Mouse (Mus musculus) CH12.LX (cell line): ENCODE data around the gene Cnn2. TPM values are rescaled to one million over a fixed set of nuclear protein-coding genes. Genes with fewer than 3 reads are reported as not detected.

Source experiments
- DNase-seq: peaks from one replicate; pipeline ENCODE4 v3.0.0-alpha.2; 2013; ENCODE audit errors: extremely low read depth
- H3K27ac ChIP-seq: 2 replicates; pipeline ENCODE4 v1.5.1; 2012; ENCODE audit warnings: low read depth, mild to moderate bottlenecking, control low read depth, moderate library complexity; ENCODE audit not compliant: insufficient read depth
- H3K27me3 ChIP-seq: replicated peaks from 2 replicates; pipeline ENCODE3; 2012; ENCODE audit warnings: inconsistent platforms
- H3K36me3 ChIP-seq, 2 experiments: replicated peaks in 1 of 2; 2 replicates each; pipeline versions ENCODE3 to v1.6.1; 2012; ENCODE audit warnings: inconsistent platforms in 1 of 2, low read length in 1 of 2, mild to moderate bottlenecking in 1 of 2, mixed read lengths in 1 of 2, moderate library complexity in 1 of 2; ENCODE audit not compliant: control insufficient read depth in 1 of 2, insufficient read depth in 1 of 2
- H3K4me1 ChIP-seq, 2 experiments: 2 replicates each; pipeline ENCODE4 v1.6.1; 2012; ENCODE audit warnings: inconsistent platforms in 1 of 2, moderate library complexity in 1 of 2; ENCODE audit not compliant: insufficient read depth in 2 of 2, control insufficient read depth in 1 of 2
- H3K4me2 ChIP-seq: 2 replicates; pipeline ENCODE4 v1.6.1; 2012; ENCODE audit warnings: low read depth, mild to moderate bottlenecking, control low read depth; ENCODE audit not compliant: poor library complexity, insufficient read depth, severe bottlenecking
- H3K4me3 ChIP-seq, 3 experiments: fragments of 150-350 bp in 1 of 3; sonication (generic) in 1 of 3; replicated peaks in 1 of 3; 2 replicates each; pipeline versions ENCODE3 to v1.5.1; 2011 to 2012; ENCODE audit warnings: low read depth in 2 of 3, low read length in 2 of 3, mild to moderate bottlenecking in 2 of 3, moderate library complexity in 2 of 3, control low read depth in 1 of 3, improper control_type of control experiment in 1 of 3, inconsistent platforms in 1 of 3, mixed read lengths in 1 of 3; ENCODE audit not compliant: poor library complexity in 1 of 3
- H3K79me2 ChIP-seq: replicated peaks from 2 replicates; pipeline ENCODE4 v1.6.1; 2012; ENCODE audit warnings: mild to moderate bottlenecking, moderate library complexity; ENCODE audit not compliant: control insufficient read depth, poor library complexity, insufficient read depth, severe bottlenecking; ENCODE audit errors: extremely low read depth
- H3K9ac ChIP-seq: 2 replicates; pipeline ENCODE4 v1.6.1; 2012; ENCODE audit warnings: low read depth, mild to moderate bottlenecking, control low read depth, moderate library complexity; ENCODE audit not compliant: insufficient read depth
- H3K9me3 ChIP-seq: replicated peaks from 2 replicates; pipeline ENCODE3; 2012; ENCODE audit warnings: low read length, inconsistent platforms, mixed read lengths
- BHLHE40 ChIP-seq: IDR thresholded peaks from 2 replicates; pipeline ENCODE4 v1.6.1; 2011; ENCODE audit warnings: mild to moderate bottlenecking, low read depth, low read length, improper control_type of control experiment
- CHD1 ChIP-seq: IDR thresholded peaks from 2 replicates; pipeline ENCODE4 v1.6.1; 2012; ENCODE audit warnings: low read depth, low read length, improper control_type of control experiment, inconsistent platforms
- CTCF ChIP-seq, 2 experiments: IDR thresholded peaks in 1 of 2; conservative IDR thresholded peaks in 1 of 2; 2 replicates each; pipeline ENCODE4 v1.5.1; 2011 to 2012; ENCODE audit warnings: low read depth in 2 of 2, low read length in 2 of 2, improper control_type of control experiment in 1 of 2, inconsistent platforms in 1 of 2, mild to moderate bottlenecking in 1 of 2, moderate library complexity in 1 of 2
- E2F4 ChIP-seq: IDR thresholded peaks from 2 replicates; pipeline ENCODE4 v1.6.1; 2011; ENCODE audit warnings: low read depth, low read length, improper control_type of control experiment; ENCODE audit not compliant: insufficient replicate concordance
- ELF1 ChIP-seq: IDR thresholded peaks from 2 replicates; pipeline ENCODE4 v1.6.1; 2014; ENCODE audit warnings: low read depth, mild to moderate bottlenecking, inconsistent platforms, low read length, improper control_type of control experiment
- EP300 ChIP-seq: IDR thresholded peaks from 2 replicates; pipeline ENCODE4 v1.6.1; 2011; ENCODE audit warnings: low read length, improper control_type of control experiment
- ETS1 ChIP-seq: conservative IDR thresholded peaks from 2 replicates; pipeline ENCODE4 v1.6.1; 2012; ENCODE audit warnings: low read depth, mild to moderate bottlenecking, inconsistent platforms, low read length, improper control_type of control experiment, moderate library complexity
- GABPA ChIP-seq: IDR thresholded peaks from 2 replicates; pipeline ENCODE4 v1.6.1; 2012; ENCODE audit warnings: low read depth, low read length, improper control_type of control experiment, inconsistent platforms; ENCODE audit not compliant: insufficient replicate concordance
- HCFC1 ChIP-seq: IDR thresholded peaks from 2 replicates; pipeline ENCODE4 v1.6.1; 2012; ENCODE audit warnings: low read depth, mild to moderate bottlenecking, inconsistent platforms, low read length, improper control_type of control experiment
- JUN ChIP-seq: IDR thresholded peaks from 2 replicates; pipeline ENCODE4 v1.6.1; 2011; ENCODE audit warnings: low read depth, mild to moderate bottlenecking, low read length, improper control_type of control experiment, moderate library complexity; ENCODE audit not compliant: insufficient read depth
- JUND ChIP-seq: conservative IDR thresholded peaks from 2 replicates; pipeline ENCODE4 v1.6.1; 2011; ENCODE audit warnings: low read depth, low read length, improper control_type of control experiment
- KAT2A ChIP-seq: IDR thresholded peaks from 2 replicates; pipeline ENCODE4 v1.6.1; 2012; ENCODE audit warnings: low read length, improper control_type of control experiment, inconsistent platforms; ENCODE audit not compliant: insufficient replicate concordance
- MAFK ChIP-seq: IDR thresholded peaks from 2 replicates; pipeline ENCODE4 v1.6.1; 2011; ENCODE audit warnings: low read length, improper control_type of control experiment; ENCODE audit not compliant: insufficient replicate concordance
- MAX ChIP-seq: IDR thresholded peaks from 2 replicates; pipeline ENCODE4 v1.6.1; 2011; ENCODE audit warnings: low read length, improper control_type of control experiment
- MAZ ChIP-seq: IDR thresholded peaks from 2 replicates; pipeline ENCODE4 v1.6.1; 2012; ENCODE audit warnings: low read depth, mild to moderate bottlenecking, inconsistent platforms, low read length, improper control_type of control experiment, moderate library complexity
- MEF2A ChIP-seq: IDR thresholded peaks from 2 replicates; pipeline ENCODE4 v1.6.1; 2014; ENCODE audit warnings: low read depth, mild to moderate bottlenecking, inconsistent platforms, low read length, improper control_type of control experiment, borderline replicate concordance
- MXI1 ChIP-seq: IDR thresholded peaks from 2 replicates; pipeline ENCODE4 v1.6.1; 2011; ENCODE audit warnings: mild to moderate bottlenecking, low read depth, low read length, improper control_type of control experiment
- MYC ChIP-seq: IDR thresholded peaks from 2 replicates; pipeline ENCODE4 v1.6.1; 2011; ENCODE audit warnings: low read depth, mild to moderate bottlenecking, improper control_type of control experiment, low read length
- PAX5 ChIP-seq: IDR thresholded peaks from 2 replicates; pipeline ENCODE4 v1.6.1; 2012; ENCODE audit warnings: low read length, inconsistent platforms, mixed read lengths
- POLR2A ChIP-seq: IDR thresholded peaks from 2 replicates; pipeline ENCODE4 v1.6.1; 2011; ENCODE audit warnings: low read depth, mild to moderate bottlenecking, improper control_type of control experiment, low read length
- POLR2AphosphoS2 ChIP-seq: IDR thresholded peaks from 2 replicates; pipeline ENCODE4 v1.6.1; 2011; ENCODE audit warnings: low read depth, low read length, improper control_type of control experiment
- SIN3A ChIP-seq: IDR thresholded peaks from 2 replicates; pipeline ENCODE4 v1.6.1; 2012; ENCODE audit warnings: low read length, improper control_type of control experiment, inconsistent platforms
- TBP ChIP-seq: conservative IDR thresholded peaks from 2 replicates; pipeline ENCODE4 v1.6.1; 2011; ENCODE audit warnings: low read depth, low read length, improper control_type of control experiment
- UBTF ChIP-seq: IDR thresholded peaks from 2 replicates; pipeline ENCODE4 v1.6.1; 2012; ENCODE audit warnings: low read depth, mild to moderate bottlenecking, inconsistent platforms, low read length, improper control_type of control experiment, moderate library complexity
- USF2 ChIP-seq: conservative IDR thresholded peaks from 2 replicates; pipeline ENCODE4 v1.6.1; 2011; ENCODE audit warnings: low read depth, low read length, improper control_type of control experiment
- ZC3H11A ChIP-seq: IDR thresholded peaks from 2 replicates; pipeline ENCODE4 v1.6.1; 2012; ENCODE audit warnings: low read depth, mild to moderate bottlenecking, inconsistent platforms, low read length, improper control_type of control experiment
- ZKSCAN1 ChIP-seq: IDR thresholded peaks from 2 replicates; pipeline ENCODE4 v1.6.1; 2012; ENCODE audit warnings: low read depth, inconsistent platforms, low read length, improper control_type of control experiment, borderline replicate concordance
- ZMIZ1 ChIP-seq: IDR thresholded peaks from 2 replicates; pipeline ENCODE4 v1.6.1; 2012; ENCODE audit warnings: low read depth, mild to moderate bottlenecking, inconsistent platforms, low read length, improper control_type of control experiment
- ZNF384 ChIP-seq: IDR thresholded peaks from 2 replicates; pipeline ENCODE4 v1.6.1; 2012; ENCODE audit warnings: low read depth, low read length, improper control_type of control experiment, inconsistent platforms
- dilution Hi-C: fragments of 300-500 bp; cut with MboI; formaldehyde crosslinking; loops from 2 replicates; pipeline ENCODE4 v1.14.3; 2020; ENCODE audit warnings: low sequenced_read_pairs; ENCODE audit not compliant: extremely low pct_unique_long_range_greater_than_20kb, extremely low pct_ligation_motif_present
- in situ Hi-C: fragments of 300-500 bp; cut with MboI; formaldehyde crosslinking; loops from 3 replicates; pipeline ENCODE4 v1.14.3; 2019; ENCODE audit warnings: low sequenced_read_pairs, low pct_ligation_motif_present, low pct_unique_long_range_greater_than_20kb, mixed read lengths
- polyA plus RNA-seq: library from polyadenylated mRNA; unstranded; fragments of >175 nt; gene quantifications from 2 replicates; pipeline ENCODE4 v1.2.1, GENCODE M21; 2012; ENCODE audit warnings: low read depth; ENCODE audit not compliant: insufficient read length
- total RNA-seq, 2 experiments: library from RNA; depleted of rRNA; stranded (reverse); fragments of 300-350 nt in 1 of 2; fragments of >200 nt in 1 of 2; gene quantifications; 2 replicates each; pipeline ENCODE4 v1.2.3; 2012 to 2014

The Cnn2 gene
- total RNA-seq (2012; rRNA removed), result 26.3 and 26.9 TPM in 2 replicates
- total RNA-seq (2014; rRNA removed), result 46.3 and 49.0 TPM in 2 replicates
- polyA plus RNA-seq, result 52.6 and 62.7 TPM in 2 replicates

DNA sequence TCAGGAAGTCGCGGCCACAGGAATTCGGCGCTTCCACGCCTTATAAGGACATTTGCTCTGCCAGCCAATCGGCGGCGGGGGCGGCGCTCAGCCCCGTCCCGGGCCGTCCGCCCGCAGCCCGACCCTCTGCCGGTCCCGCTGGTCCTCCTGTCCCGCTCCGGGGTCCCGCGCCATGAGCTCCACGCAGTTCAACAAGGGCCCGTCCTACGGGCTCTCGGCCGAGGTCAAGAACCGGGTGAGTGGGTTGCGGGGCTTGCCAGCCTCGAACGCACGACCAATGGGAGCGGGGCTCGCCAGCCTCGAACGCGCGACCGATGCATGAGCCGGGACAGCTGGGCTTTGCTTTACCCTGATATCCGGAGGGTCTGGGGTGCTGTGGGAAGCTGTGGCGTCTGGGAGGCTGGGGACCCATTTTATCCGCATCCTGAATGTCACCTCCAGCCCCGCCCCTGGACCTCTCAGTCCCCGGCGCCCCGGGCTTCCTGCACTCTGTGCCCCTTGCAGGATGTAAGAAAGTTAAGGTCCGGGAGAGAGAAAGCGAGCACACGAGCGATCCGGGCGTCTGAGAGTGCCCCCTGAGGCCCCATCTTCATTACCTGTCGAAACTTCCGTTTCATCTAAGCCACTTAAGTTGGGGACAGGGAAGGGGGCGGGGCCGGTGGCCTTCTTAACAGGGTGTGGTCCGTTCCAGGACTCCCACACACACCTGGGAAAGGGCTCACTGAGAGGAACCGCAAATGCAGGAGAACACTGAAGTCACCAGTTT is at the start of gene Cnn2:
Gene Cnn2 (plus strand): TSS at position 79 of the 766 bp plus-strand sequence.
- Histone ChIP-seq H3K9me3 (peaks cover 14% of the 10 kb centered on the region), H3K36me3 (peaks cover 17 to 31% of the 10 kb centered on the region in 2 experiments), H3K4me1 (peaks cover 12 to 41% of the 10 kb centered on the region in 2 experiments), H3K27me3 (peaks cover 3% of the 10 kb centered on the region), H3K27ac (no peak within 1 kb of the TSS), H3K9ac (peak within 1 kb of the TSS; percentile 35), H3K4me2 (peak within 1 kb of the TSS; percentile 27), H3K4me3 (peak within 1 kb of the TSS; percentile 58 to 67 (median 66)), H3K79me2 (peaks cover 3% of the 10 kb centered on the region)
- TF ChIP-seq MXI1 (no peak), MAFK (no peak), POLR2A (peak; percentile 47; the same call in 1 of the 2 replicates), HCFC1 (no peak), USF2 (no peak), BHLHE40 (no peak), MAZ (no peak), ZKSCAN1 (no peak), ELF1 (peak; percentile 41), UBTF (0 out of 2 replicates have a peak, but pooled peaks have one; percentile 27), SIN3A (no peak), TBP (no peak), KAT2A (no peak)
- in situ Hi-C loops (loop anchor here (5.0 kb wide), 2 partner anchors 124 to 154 kb away; partner anchors contain the start of gene Cbarp), dilution Hi-C loops (no loop called here)
- peak; percentile 34 for DNase-seq

DNA sequence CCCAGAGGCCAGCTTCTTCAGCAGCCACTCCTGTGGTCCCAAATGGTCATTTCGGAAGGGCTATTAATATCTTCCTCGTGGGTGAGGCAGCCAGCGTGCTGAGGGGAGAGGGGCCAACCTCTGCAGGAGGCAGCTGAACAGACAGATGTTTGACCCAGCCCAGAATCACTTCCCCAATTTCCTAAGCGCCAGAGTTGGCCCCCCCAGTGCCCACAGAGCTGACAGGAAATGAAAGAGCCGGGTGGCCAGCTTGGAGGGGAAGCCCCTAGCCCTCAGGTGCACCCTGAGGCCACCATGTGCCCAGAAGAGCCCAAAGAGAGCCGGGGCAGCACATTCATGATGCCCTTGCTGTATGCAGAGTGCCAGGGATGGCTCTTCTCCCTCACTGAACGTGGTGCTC is 47.6 kb upstream of the Cnn2 start:
- dilution Hi-C loops (no loop called here), in situ Hi-C loops (no loop called here)
- Histone ChIP-seq H3K4me2 (peak overlapping the region; percentile 77), H3K27ac (peak overlapping the region; percentile 97), H3K36me3 (peaks cover 44 to 85% of the 10 kb centered on the region in 2 experiments), H3K9me3 (no peaks in the 10 kb centered on the region), H3K27me3 (no peaks in the 10 kb centered on the region), H3K4me1 (peaks cover 77 to 99% of the 10 kb centered on the region in 2 experiments), H3K4me3 (no peak overlapping the region), H3K79me2 (peaks cover 82% of the 10 kb centered on the region), H3K9ac (no peak overlapping the region)
- peak; percentile 96 for DNase-seq
- TF ChIP-seq ELF1 (peak; percentile 62; the same call in 1 of the 2 replicates), POLR2AphosphoS2 (peak; percentile 66), ZNF384 (peak; percentile 85), JUN (peak; percentile 40; the same call in 1 of the 2 replicates), USF2 (no peak), ZC3H11A (no peak), EP300 (peak; percentile 100), ETS1 (peak; percentile 96), BHLHE40 (peak; percentile 98), ZMIZ1 (peak; percentile 94), JUND (0 out of 2 replicates have a peak, but pooled peaks have one; percentile 13), KAT2A (peak; percentile 66; the same call in 1 of the 2 replicates), E2F4 (0 out of 2 replicates have a peak, but pooled peaks have one; percentile 53), CTCF (conservative IDR thresholded peaks at IDR 0.05 in 1 of 2, IDR thresholded peaks at IDR 0.05 in 1 of 2; ENCODE audit: low read depth in 2 of 2, low read length in 2 of 2) (no peak), PAX5 (no peak), MEF2A (peak; percentile 99), MAX (peak; percentile 95), CHD1 (no peak; the same call in 1 of the 2 replicates), MYC (peak; percentile 96), GABPA (no peak), UBTF (peak; percentile 72; the same call in 1 of the 2 replicates)
